Mouse (Mus musculus): ENCODE data around the gene Mlx. TPM values are rescaled to one million over a fixed set of nuclear protein-coding genes. Genes with fewer than 3 reads are reported as not detected.

Gene Mlx
- 34.5 and 36.0 TPM in 2 replicates for polyA plus RNA-seq (2014; fragmentation: Nextera tagmentation; extraction: Ambion mirVana)

GRCm38 (mm10) chr11:101086756-101087681, at the start of gene Mlx:
Gene Mlx, plus strand, starts transcription at chr11:101087277.
- WGBS (ENCODE audit: insufficient replicate concordance) = 2% methylated on average over 52 of the region's 52 CpGs
- Histone ChIP-seq H3K9me3 (replicated peaks; ENCODE audit: control insufficient read depth, low read length) (no peaks in the 10 kb centered on the region), H3K27ac (ENCODE audit: low read depth, low read length) (peak within 1 kb of the TSS; percentile 72), H3K27me3 (ENCODE audit: control insufficient read depth, insufficient read depth, low read length) (no peaks in the 10 kb centered on the region), H3K9ac (ENCODE audit: low read depth, low read length) (peak within 1 kb of the TSS; percentile 80), H3K4me3 (ENCODE audit: low read depth, low read length) (peak within 1 kb of the TSS; percentile 66), H3K36me3 (ENCODE audit: control insufficient read depth, insufficient read depth, low read length) (peaks cover 30% of the 10 kb centered on the region), H3K4me2 (peak within 1 kb of the TSS; percentile 97), H3K4me1 (ENCODE audit: control insufficient read depth, insufficient read depth, low read length) (peaks cover 25% of the 10 kb centered on the region)
- peak; percentile 79 for ATAC-seq (replicated peaks; ENCODE audit: insufficient number of reproducible peaks, low FRiP score, low TSS enrichment)

- no peak for ATAC-seq (replicated peaks; ENCODE audit: insufficient number of reproducible peaks, low FRiP score, low TSS enrichment)
- Histone ChIP-seq H3K27ac (ENCODE audit: low read depth, low read length) (no peak overlapping the region), H3K9ac (ENCODE audit: low read depth, low read length) (no peak overlapping the region), H3K4me3 (ENCODE audit: low read depth, low read length) (no peak overlapping the region), H3K4me1 (ENCODE audit: control insufficient read depth, insufficient read depth, low read length) (no peaks in the 10 kb centered on the region), H3K27me3 (ENCODE audit: control insufficient read depth, insufficient read depth, low read length) (no peaks in the 10 kb centered on the region), H3K36me3 (ENCODE audit: control insufficient read depth, insufficient read depth, low read length) (peaks cover 38% of the 10 kb centered on the region), H3K9me3 (replicated peaks; ENCODE audit: control insufficient read depth, low read length) (no peaks in the 10 kb centered on the region), H3K4me2 (no peak overlapping the region)
- WGBS (ENCODE audit: insufficient replicate concordance) = 73% methylated on average over 10 of the region's 10 CpGs
These were observed 49.3 kb upstream of the Mlx start for GRCm38 (mm10) chr11:101037795-101038194.

- Histone ChIP-seq H3K4me2 (no peak overlapping the region), H3K4me3 (ENCODE audit: low read depth, low read length) (no peak overlapping the region), H3K9ac (ENCODE audit: low read depth, low read length) (no peak overlapping the region), H3K4me1 (ENCODE audit: control insufficient read depth, insufficient read depth, low read length) (peaks cover 5% of the 10 kb centered on the region; the same call in 1 of the 2 replicates), H3K27ac (ENCODE audit: low read depth, low read length) (no peak overlapping the region), H3K9me3 (replicated peaks; ENCODE audit: control insufficient read depth, low read length) (no peaks in the 10 kb centered on the region), H3K27me3 (ENCODE audit: control insufficient read depth, insufficient read depth, low read length) (no peaks in the 10 kb centered on the region), H3K36me3 (ENCODE audit: control insufficient read depth, insufficient read depth, low read length) (peaks cover 47% of the 10 kb centered on the region)
- WGBS (ENCODE audit: insufficient replicate concordance) = 86% methylated on average over 4 of the region's 4 CpGs
- no peak for ATAC-seq (replicated peaks; ENCODE audit: insufficient number of reproducible peaks, low FRiP score, low TSS enrichment)
These were observed 41.3 kb upstream of the Mlx start for GRCm38 (mm10) chr11:101045826-101046225.

DNA sequence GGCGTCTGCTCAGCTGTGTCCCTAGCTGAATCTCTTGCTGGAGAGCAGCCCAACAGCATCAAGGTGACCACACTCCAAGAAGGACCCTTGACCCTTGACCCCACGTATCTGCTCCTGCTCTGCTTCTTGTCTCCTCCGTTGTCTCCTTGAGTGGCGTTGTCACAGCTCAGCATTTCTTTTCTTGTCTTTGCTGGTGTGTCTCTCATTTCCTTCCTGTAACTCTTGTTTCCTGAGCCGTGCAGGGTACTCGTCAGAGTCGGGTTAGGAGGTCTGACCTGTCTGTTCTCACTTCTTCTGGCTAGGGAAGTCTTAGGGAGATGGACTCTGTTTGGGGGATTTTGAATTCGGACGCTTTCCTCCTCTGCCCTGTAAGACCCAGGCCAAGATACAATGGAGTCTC, 40.6 kb upstream of the Mlx start:
- no peaks in the 10 kb centered on the region for H3K27me3 ChIP-seq (ENCODE audit: control insufficient read depth, insufficient read depth, low read length)
- H3K27ac ChIP-seq (ENCODE audit: low read depth, low read length) = no peak overlapping the region; the same call in 1 of the 2 replicates
- 42% methylated on average over 9 of the region's 9 CpGs for WGBS (ENCODE audit: insufficient replicate concordance)
- H3K36me3 ChIP-seq (ENCODE audit: control insufficient read depth, insufficient read depth, low read length) = peaks cover 49% of the 10 kb centered on the region
- H3K4me1 ChIP-seq (ENCODE audit: control insufficient read depth, insufficient read depth, low read length) = peaks cover 5% of the 10 kb centered on the region; the same call in 1 of the 2 replicates
- H3K9ac ChIP-seq (ENCODE audit: low read depth, low read length) = no peak overlapping the region
- H3K4me3 ChIP-seq (ENCODE audit: low read depth, low read length) = no peak overlapping the region
- no peak overlapping the region for H3K4me2 ChIP-seq
- ATAC-seq (replicated peaks; ENCODE audit: insufficient number of reproducible peaks, low FRiP score, low TSS enrichment) = no peak
- H3K9me3 ChIP-seq (replicated peaks; ENCODE audit: control insufficient read depth, low read length) = no peaks in the 10 kb centered on the region

- no peak for ATAC-seq (replicated peaks; ENCODE audit: insufficient number of reproducible peaks, low FRiP score, low TSS enrichment)
- WGBS (ENCODE audit: insufficient replicate concordance) = 71% methylated on average over 3 of the region's 3 CpGs
- Histone ChIP-seq H3K9ac (ENCODE audit: low read depth, low read length) (no peak overlapping the region), H3K4me1 (ENCODE audit: control insufficient read depth, insufficient read depth, low read length) (peaks cover 5% of the 10 kb centered on the region; the same call in 1 of the 2 replicates), H3K4me2 (no peak overlapping the region), H3K27ac (ENCODE audit: low read depth, low read length) (no peak overlapping the region), H3K27me3 (ENCODE audit: control insufficient read depth, insufficient read depth, low read length) (no peaks in the 10 kb centered on the region), H3K9me3 (replicated peaks; ENCODE audit: control insufficient read depth, low read length) (no peaks in the 10 kb centered on the region), H3K36me3 (ENCODE audit: control insufficient read depth, insufficient read depth, low read length) (peaks cover 47% of the 10 kb centered on the region), H3K4me3 (ENCODE audit: low read depth, low read length) (no peak overlapping the region)
These were observed 39.6 kb upstream of the Mlx start for GRCm38 (mm10) chr11:101047502-101047901.

- 90% methylated on average over 9 of the region's 9 CpGs for WGBS (ENCODE audit: insufficient replicate concordance)
- Histone ChIP-seq H3K4me3 (ENCODE audit: low read depth, low read length) (no peak overlapping the region), H3K4me2 (no peak overlapping the region), H3K27me3 (ENCODE audit: control insufficient read depth, insufficient read depth, low read length) (no peaks in the 10 kb centered on the region), H3K4me1 (ENCODE audit: control insufficient read depth, insufficient read depth, low read length) (peaks cover 8% of the 10 kb centered on the region; the same call in 1 of the 2 replicates), H3K9me3 (replicated peaks; ENCODE audit: control insufficient read depth, low read length) (no peaks in the 10 kb centered on the region), H3K27ac (ENCODE audit: low read depth, low read length) (no peak overlapping the region), H3K36me3 (ENCODE audit: control insufficient read depth, insufficient read depth, low read length) (peaks cover 44% of the 10 kb centered on the region), H3K9ac (ENCODE audit: low read depth, low read length) (no peak overlapping the region)
- ATAC-seq (replicated peaks; ENCODE audit: insufficient number of reproducible peaks, low FRiP score, low TSS enrichment) = no peak
These were observed 36.7 kb upstream of the Mlx start for GRCm38 (mm10) chr11:101050359-101050758.

GRCm38 (mm10) chr11:101051051-101051493, 36.0 kb upstream of the Mlx start:
- H3K36me3 ChIP-seq (ENCODE audit: control insufficient read depth, insufficient read depth, low read length) = peaks cover 37% of the 10 kb centered on the region
- ATAC-seq (replicated peaks; ENCODE audit: insufficient number of reproducible peaks, low FRiP score, low TSS enrichment) = no peak
- 82% methylated on average over 6 of the region's 6 CpGs for WGBS (ENCODE audit: insufficient replicate concordance)

GRCm38 (mm10) chr11:101051617-101052016, 35.5 kb upstream of the Mlx start:
- Histone ChIP-seq H3K4me1 (ENCODE audit: control insufficient read depth, insufficient read depth, low read length) (peaks cover 9% of the 10 kb centered on the region), H3K27me3 (ENCODE audit: control insufficient read depth, insufficient read depth, low read length) (no peaks in the 10 kb centered on the region), H3K36me3 (ENCODE audit: control insufficient read depth, insufficient read depth, low read length) (peaks cover 34% of the 10 kb centered on the region), H3K4me3 (ENCODE audit: low read depth, low read length) (no peak overlapping the region), H3K4me2 (no peak overlapping the region), H3K9me3 (replicated peaks; ENCODE audit: control insufficient read depth, low read length) (no peaks in the 10 kb centered on the region), H3K27ac (ENCODE audit: low read depth, low read length) (no peak overlapping the region), H3K9ac (ENCODE audit: low read depth, low read length) (no peak overlapping the region)
- ATAC-seq (replicated peaks; ENCODE audit: insufficient number of reproducible peaks, low FRiP score, low TSS enrichment) = no peak
- 81% methylated on average over 8 of the region's 8 CpGs for WGBS (ENCODE audit: insufficient replicate concordance)

More at GRCm38 (mm10) chr11:101051051-101051493, 36.0 kb upstream of the Mlx start:
- Histone ChIP-seq H3K9me3 (replicated peaks; ENCODE audit: control insufficient read depth, low read length) (no peaks in the 10 kb centered on the region), H3K27ac (ENCODE audit: low read depth, low read length) (no peak overlapping the region), H3K4me2 (no peak overlapping the region), H3K4me3 (ENCODE audit: low read depth, low read length) (no peak overlapping the region), H3K9ac (ENCODE audit: low read depth, low read length) (no peak overlapping the region), H3K27me3 (ENCODE audit: control insufficient read depth, insufficient read depth, low read length) (no peaks in the 10 kb centered on the region), H3K4me1 (ENCODE audit: control insufficient read depth, insufficient read depth, low read length) (peaks cover 7% of the 10 kb centered on the region)
